Mouse (Mus musculus) thymus, adult 2 months (tissue): Measurements from ENCODE around the gene Cacnb1.

Source experiments
- CTCF ChIP-seq: fragments of 200-500 bp; IDR thresholded peaks from 2 replicates; pipeline ENCODE4 v1.5.1; 2012; ENCODE audit warnings: mild to moderate bottlenecking, control low read depth, low read length, moderate library complexity, borderline replicate concordance; ENCODE audit not compliant: control insufficient read depth, poor library complexity, insufficient read depth; ENCODE audit errors: extremely low read depth
- POLR2A ChIP-seq: fragments of 200-500 bp; IDR thresholded peaks from 2 replicates; pipeline ENCODE4 v1.6.1; 2012; ENCODE audit warnings: mild to moderate bottlenecking, low read length, control low read depth, moderate library complexity; ENCODE audit not compliant: control insufficient read depth, poor library complexity, insufficient read depth; ENCODE audit errors: extremely low read depth

- TF ChIP-seq CTCF (0 out of 2 replicates have a peak, but pooled peaks have one; percentile 18), POLR2A (no peak)
Observed at GRCm38 (mm10) chr11:97960907-97961306, 61.9 kb downstream of the Cacnb1 start.
